Mouse (Mus musculus): ENCODE results near the gene Tex29.

Tex29 gene

DNA sequence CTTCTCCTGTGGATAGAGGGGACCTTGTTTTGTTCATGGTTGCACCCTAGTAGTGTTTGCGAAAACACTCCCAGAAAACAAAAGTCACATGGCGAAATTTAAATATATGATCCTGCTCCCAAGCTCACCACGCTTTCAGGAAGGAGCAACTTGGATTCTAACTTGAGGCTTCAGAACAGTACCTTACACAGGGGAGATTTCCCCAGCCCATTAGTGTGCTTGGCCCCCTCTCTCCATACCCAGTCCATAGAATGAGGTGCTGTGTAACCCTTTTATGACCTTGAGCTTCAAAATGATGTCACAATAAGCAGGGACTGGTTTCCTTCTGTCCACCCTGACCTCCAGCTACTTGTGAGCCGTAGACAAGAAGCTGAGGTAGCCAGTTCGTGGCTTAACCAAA, at the start of gene Tex29:
Tex29 (plus strand) TSS at position 301 of the 400 bp plus-strand sequence.
- no peak for DNase-seq

DNA sequence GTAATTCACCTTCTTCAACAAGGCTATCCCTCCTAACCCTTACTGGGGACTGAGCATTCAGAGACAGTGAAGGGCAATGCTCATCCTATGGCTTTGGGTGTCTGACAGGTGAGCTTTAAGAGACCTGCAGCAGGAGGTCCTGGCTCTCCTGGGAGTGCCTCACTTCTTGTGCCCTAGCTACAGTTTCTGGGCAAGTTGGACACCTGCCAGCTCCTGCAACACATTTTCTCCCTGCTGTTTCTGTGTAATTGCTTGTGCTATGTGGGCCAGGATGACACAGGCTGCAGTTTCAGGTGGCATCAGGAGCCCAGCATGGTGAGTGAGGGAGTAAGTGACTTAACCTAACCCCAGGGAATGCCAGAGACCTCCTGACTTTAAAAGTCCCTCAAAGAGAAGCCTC, 45.3 kb upstream of the Tex29 start:
- DNase-seq: no peak

DNA sequence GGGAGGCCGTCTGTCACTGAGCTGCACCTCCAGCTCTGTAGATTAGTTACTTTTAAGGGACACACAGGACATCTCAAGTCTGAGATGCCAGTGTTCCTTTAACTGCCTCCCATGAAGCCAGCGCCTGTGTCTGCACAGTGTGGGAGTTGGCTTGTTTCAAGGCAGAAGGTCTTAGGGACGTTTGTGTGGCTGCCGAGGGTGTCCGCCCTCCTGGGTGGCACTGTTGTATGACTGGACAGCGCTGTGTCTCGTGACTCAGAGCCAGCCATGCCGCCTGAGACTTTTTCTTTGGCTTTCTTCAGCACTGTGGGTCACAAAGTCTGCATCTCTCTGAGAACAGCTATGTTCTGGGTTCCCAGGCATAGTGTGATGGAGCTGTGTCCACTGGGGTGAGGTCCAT, 43.1 kb upstream of the Tex29 start:
- no peak for DNase-seq

DNA sequence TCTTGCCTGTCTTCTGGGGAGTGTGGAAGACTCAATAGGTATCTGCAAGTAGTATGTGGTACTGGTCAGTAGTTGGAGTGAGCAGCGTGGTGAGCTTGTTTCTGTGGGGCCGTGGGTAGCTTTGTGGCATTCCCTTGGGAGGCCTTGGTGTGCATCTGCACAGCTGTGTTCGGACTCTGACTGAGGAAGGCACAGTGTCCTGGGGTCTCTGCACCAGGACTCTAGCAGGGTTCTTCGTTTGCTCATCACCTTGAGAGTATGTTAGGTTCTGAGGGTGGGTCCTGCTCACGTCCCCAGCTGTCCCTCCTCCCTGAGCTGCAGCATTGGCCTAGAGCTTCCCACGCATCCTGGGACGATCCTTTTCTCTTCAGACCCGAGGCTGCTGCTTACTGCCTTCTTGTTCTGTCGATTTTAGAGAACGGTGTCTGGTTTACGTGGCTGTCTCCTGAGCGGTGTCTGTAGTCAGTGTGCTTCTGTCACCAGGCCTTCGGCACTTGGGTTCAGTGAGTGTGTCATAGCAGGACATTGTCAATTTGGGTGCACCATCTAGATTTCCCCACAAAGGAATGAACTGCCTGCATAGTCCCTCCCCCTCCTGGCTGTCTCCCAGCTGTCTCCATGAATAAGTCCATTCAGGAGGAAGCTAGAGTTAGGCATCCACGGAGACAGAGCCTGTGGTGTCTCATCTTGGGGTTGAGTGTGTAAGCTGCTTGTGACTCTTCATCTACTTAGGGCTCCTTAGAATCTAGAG, 42.4 kb upstream of the Tex29 start:
- DNase-seq: no peak

DNA sequence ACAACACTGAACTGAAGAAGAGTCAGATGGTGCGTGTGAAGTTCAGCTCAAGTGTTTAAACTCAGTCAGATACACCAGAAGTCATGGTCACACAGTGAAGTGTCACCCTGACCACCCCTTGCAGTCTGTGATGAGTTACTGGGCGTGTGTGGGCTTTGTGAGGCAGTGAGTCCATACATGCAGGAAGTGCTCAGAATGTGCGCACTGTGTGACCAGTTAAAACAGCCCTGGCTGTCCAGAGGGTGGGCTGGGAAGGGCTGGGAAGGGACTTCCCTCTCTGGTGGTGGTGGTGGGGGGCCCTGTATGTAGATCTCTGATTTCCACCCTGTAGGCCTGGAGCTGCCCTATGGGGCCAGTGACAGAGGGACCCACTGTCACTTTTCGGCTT, 41.8 kb upstream of the Tex29 start:
- DNase-seq: no peak

DNA sequence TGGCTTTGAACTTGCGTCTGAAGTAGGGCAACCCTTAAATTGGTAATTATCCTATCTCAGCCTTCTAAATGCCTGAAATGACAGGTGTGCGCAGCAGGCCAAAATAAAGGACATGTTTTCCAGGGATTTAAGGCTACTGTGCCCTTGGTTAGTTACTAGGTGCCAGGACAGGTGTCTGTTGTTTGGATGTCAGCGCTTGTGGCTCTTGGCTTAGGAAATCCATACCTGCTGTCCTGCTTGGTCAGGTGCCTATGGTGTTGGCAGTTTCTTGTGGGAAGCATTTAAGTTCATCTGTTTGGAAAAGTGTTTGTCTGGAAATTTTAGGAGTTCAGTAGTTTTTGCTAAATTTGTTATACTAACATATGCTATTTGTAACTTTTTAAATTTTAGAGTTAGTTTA, 41.2 kb upstream of the Tex29 start:
- no peak for DNase-seq

DNA sequence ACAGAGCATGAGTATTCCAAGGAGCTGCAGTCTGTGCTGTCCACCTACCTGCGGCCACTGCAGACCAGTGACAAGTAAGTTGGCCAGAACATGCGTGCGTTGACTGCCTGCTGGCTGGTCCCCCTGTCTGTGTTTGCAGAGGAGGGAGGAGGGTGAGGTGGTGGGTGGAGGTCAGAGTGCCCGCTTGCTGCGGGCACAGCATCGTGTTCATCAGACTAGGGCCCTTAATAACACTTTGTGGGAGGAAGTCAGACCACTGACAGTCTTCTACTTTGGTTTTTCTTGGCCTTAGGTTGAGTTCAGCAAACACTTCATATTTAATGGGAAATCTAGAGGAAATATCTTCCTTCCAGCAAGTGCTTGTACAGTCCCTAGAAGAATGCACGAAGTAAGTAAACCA, 39.8 kb upstream of the Tex29 start:
- DNase-seq: no peak

DNA sequence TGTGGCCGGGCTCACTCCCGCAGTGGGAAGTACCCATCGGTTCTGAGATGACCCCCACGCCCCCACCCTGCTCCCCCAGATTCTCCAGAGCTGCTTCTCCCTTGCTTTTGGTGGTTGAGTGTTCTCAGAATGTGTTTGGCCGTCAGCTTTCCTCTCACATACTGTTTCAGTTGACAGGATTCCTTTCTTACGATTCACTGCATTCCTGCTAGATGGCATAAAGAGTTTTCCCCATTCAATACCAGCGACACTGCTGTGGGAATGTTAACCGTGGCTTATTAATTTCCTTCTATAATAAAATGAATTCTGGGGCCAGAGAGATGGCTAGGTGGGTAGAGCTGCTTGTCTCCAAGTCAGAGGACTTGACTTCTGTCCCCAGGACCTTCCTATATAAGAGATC, 38.7 kb upstream of the Tex29 start:
- no peak for DNase-seq

DNA sequence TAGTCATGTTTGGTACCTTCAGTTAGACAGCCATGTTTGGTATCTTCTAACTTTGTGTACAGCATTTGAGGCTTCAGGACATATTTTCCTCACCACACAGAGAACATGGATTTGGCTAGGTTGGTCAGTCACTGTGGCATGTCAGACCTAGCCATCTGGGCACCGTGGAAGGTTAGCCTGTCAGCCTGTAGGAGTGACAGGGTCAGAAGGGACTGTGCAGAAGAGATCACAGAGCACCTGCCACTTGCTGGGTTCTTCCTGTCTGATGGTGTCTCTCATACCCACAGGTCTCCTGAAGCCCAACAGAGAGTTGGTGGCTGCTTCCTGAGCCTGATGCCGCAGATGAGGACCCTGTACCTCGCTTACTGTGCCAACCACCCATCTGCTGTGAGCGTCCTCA, 35.4 kb upstream of the Tex29 start:
- DNase-seq: no peak

DNA sequence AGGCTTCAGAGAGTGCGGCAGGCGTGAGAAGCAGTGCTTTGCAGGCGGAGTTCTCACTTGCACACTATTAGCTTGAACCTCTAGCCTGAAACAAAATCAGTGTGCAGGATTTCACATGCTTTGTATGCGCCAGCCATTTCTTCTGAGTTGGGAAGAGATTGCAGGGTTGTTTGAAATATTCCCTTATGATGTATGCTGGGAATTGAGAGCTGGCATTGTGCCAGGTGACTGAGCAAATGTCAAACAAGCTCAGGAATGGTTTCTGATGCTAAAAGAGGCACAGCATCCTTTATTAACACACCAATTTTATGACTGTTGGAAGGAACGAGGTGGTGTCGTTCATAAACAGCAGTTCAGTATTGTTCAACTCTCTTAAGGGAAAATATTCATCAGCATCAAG, 34.0 kb upstream of the Tex29 start:
- DNase-seq: no peak

DNA sequence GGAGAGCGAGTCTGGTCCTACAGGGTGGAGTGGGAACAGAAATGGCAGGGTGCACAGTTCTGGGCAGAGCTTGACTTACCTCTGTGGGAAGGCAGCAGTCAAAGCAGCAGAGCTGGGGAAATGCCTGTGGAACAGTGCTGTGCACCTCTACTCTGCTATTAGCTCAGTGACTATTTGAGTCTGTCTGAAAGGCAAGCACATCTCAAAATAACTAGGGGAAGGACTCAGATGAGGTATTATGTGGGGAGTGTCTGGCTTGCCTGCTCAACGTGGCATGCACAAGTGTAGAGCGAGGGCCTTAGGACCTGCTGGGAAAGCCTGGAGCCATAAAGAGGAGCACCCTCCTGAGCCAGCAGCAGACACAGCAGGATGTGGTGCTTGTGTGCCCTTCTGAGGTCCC, 32.9 kb upstream of the Tex29 start:
- DNase-seq: no peak

DNA sequence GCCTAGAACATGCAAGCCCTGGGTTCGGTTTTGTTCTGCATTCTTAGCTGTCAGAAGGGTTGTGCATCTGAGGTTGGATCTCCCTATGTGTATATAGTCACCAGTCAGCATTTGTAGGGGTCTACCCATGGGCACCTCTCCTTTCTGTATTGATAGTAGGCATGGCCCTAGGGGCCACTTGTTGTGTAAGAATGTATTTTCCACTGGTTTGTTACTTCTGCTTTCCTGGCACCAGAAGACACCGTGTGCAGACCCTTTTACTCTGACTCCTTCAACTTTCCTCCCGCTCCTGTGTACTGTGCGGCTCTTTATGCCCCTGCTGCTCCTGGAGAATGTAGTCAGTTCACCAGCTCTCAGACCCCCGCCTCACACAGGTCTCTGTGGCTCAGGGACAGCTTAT, 32.2 kb upstream of the Tex29 start:
- no peak for DNase-seq

DNA sequence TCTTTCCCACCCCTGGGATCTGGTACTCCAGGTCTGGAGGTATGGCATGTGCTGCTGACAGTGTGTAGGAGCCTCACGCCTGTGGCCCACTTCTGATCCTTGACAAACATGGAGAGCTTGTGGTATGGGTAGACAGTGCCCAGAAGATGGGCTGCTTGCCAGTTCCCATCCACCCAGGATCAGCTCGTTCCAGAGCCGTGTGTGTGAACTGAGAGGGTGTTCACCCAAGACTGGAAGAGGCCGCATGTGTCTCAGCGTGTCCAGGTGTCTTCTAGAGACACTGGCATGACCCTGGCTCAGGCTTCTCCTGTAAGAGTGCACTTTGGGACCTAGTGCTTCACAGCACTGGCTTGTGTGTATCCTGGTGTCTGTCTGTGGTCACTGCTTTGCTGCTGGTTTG, 29.8 kb upstream of the Tex29 start:
- DNase-seq: no peak

DNA sequence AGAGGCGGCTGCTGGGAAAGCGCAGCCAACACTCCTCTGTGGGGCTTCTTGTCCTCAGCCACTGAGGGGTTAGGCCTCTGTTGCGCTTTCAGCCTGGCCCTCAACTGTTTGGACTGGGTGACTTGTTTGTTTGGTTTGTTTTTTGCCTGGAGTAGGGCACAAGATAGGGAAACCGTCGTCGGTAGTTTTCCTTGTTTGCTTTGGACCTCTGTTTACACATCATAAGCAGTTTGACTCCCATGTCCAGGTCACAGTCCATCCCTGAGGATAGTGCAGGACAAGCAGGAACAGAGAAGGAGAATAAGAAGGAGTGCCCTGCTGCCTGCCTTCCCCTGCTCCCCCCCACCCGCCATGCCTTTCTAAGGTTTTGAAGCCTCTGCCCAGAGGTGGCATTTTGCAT, 26.5 kb upstream of the Tex29 start:
- no peak for DNase-seq

DNA sequence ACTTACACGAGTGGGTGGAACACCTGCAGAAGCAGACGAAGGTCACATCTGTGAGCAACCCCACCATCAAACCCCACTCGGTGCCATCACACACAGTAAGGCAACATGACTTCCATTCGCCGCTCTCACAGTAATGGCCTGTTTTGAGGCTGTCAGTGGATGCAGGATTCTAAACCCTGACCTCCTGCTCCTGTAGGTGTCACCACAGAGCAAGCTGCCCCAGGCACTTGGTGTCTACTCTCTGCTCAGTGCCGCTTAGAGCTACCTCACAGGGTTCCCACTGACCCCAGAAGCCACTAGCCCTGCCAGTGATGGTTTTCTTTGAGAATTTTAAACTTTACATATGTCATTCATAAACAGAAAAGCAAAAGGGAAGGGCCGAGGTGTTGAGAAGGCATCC, 25.1 kb upstream of the Tex29 start:
- DNase-seq: peak; percentile 34

DNA sequence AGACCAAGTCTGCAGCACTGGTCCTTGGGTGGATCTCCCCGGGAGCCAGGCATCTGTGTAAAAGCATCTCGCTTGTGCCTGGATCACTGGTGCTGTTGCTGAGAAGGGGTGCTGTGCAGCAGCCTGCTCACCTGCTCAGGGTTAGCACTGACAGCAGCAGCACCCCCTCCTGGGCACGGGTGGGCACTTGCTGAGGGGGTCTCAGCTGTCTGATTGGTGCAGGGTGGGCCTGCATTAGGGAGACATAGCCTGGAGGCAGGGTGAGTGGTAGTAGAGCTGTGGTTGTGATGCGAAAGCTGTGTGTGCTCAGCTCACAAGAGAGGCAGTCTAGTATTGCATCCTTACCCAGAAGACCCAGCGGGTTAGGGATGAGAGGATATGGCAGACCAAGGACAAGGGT, 20.1 kb upstream of the Tex29 start:
- no peak for DNase-seq

DNA sequence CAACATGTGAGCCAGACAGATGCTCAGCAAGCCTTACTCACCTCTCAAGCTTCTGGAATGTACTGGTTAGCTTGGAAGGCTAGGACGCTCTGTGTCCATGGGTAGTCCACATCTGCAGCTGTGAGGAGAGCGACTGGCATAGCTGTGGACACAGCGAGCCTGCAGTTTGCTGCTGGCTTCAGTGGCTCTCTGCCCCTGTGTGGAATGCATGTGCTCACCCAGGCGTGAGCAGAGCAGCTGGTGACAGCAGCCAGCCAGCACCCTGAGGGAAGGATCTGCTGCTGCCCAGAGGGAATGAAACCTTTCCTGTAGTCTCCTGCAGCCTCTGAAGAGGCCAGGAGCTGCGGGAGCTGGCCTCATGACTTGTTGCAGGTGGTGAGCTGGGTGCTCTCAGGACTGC, 19.7 kb upstream of the Tex29 start:
- DNase-seq: no peak

DNA sequence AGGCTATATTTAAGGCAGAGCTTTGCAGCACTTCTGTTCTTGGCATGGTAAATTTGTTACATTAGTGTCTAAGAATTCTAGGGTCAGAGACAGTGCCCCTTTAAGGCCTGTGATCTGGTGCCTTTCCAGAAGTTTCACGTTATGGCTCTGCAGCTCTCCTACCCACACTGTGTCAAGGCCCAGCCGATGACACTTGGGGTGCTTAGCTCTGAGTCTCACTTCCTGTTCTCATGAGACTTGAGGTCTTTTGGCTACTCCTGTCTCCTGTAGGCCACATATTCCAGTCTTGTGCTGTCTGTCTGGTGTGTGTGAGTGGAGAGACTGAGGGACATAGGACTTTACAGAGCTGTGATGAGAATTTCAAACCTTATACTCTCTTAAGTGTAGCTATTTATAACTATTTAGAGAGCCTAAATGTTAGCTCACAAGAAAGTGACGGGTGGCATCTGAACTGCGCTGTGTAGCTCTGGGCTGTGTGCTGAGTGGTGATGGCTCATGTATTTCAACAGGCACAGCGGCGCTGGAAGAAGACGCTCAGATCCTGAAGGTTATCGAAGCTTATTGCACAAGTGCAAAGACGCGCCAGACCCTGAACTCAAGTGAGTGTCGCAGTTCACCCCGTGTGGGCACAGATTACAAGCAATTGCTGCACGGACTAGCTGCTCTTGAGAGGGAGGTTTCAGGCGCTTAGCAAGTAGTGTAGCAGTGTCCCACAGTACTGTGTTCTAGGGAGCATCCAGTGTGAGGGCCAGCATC, 18.6 kb upstream of the Tex29 start:
- no peak for DNase-seq

DNA sequence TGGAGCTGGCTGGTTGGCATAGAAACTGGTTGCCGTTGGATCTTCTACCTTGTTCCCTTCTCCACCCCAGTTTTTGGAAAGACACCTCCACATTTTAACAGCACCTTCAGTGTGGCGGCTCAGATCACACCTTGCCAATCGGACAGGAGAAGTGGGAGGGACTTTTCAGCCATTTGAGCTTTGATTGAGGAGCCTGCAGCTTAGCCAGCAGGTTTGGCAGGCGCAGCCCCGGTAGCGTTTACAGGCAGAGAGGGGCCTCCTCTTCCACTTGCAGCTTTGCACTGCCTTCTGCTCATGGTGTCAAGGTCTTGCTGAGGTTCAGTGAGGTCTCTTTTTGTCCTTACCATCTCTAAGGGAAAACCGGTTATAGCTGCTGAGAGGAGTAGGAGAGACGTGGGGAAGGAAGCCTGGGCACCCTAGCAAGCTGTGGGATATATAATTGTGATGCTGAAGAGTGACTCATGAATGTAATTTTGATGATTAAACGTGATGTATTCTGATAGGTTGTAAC, 17.7 kb upstream of the Tex29 start:
- DNase-seq: no peak

DNA sequence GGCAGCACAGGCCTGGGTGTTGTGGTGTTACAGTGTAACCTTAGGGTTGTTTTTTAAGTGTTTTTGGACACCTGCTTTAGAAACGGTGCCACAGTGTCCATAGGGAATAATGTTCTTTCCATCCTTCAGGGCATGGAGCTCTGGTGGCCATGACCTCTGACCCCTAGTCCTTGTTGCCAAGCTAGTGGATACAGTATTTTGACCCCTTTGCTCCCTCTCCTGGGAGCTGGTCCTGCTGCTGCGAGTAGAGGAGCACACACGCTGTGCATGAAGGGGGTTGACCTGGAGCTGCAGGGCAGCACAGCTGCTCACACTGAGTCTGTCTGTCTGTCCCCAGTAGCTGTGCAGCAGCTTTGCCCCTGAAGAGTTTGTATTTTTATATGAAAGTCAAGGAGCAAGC, 14.5 kb upstream of the Tex29 start:
- no peak for DNase-seq

DNA sequence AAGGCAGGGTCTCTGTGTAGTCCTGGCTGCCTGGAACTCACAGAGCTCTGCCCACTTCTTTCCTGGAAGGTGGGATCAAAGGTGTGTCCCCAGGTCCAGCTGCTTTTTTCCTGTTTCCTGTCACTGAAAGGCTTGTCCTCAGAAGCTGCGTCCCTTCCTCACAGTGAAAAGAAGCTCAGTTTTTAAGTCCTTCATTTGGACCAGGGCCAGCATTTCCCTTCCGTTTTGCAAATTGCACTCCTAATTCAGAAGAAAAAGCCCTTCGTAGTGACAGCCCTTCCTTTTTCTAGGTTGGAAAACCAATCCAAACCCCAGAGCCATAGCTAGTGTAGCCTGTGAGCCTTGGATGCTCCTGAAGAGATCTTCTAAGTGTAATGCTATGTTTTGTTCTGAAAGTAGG, 13.0 kb upstream of the Tex29 start:
- DNase-seq: no peak

DNA sequence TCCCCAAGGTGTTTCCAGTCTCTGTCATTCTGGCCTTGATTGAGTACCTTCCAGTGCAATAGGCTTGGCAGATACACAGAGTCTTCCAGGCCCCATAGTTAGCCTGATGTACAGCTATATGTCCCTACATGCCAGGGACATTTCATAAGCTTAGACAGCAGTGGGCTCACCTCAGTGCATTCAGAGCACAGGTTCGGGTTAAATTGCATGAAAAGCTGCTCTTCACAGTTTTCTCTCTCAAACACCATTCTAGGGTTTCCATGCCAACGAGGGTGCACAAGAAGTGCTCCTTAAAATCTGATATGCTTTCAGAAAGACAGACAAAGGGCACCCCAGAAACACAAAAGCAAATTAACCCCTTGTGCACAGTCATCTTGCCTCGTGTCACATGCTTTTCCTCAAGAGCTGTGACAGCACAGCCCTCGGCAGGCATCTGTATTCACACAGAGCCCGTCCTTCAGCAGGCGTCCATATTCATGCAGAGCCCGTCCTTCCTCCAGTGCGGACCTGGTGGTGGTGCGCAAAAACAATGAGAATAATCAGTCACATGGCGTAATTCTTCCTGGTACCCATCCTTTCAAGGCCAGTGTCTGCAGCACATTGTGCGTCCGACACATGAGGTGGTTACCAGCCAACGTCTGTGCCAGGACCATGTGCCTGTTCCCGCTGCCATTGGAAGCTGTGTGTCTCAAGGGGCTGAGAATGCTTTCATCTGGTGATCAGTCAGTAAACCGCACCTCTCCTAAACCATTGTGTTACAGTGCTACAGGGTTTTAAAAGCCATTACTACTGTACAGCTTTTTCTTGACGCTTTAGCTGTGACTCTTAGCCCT, 9.8 kb upstream of the Tex29 start:
- no peak for DNase-seq

DNA sequence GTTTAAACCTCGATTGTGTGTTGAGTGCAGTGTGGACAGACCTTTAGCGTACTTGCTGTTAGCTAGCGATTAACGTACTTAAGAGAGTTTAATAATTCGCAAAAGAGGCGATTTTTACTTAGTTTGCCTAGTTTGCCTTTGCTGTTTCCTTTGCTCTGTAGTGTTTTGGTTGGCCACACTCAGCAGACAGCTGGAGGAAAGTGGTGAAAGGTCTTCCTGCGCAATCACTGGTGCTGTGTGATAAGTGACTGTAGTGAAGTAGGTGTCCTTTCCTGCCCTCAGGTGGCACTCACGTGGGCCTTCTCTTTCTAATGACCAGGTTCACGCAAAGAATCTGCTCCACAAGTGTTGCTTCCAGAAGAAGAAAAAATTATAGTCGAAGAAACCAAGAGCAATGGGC, 9.1 kb upstream of the Tex29 start:
- no peak for DNase-seq

DNA sequence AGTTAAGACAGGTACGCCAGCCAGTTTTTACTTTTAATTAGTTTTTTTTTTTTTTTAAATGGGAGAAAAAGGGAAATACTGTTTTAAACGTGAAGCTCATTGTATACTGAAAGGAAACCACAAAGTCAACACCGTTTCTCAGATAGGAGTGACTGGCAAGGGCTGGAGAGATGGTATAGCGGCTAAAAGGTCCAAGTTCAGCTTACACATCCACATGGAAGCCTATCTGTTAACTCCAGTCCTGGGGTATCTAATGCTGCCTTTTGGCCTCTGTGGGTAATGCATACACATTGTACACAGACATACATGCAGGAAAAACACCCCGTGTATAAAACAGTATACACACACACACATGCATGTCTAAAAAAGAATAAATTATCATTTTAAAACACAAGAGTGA, 8.3 kb upstream of the Tex29 start:
- DNase-seq: no peak

Data from embryo, embryonic 11 days (tissue).